Mouse (Mus musculus): Measurements from ENCODE around the gene D2hgdh. TPM values are rescaled to one million over a fixed set of nuclear protein-coding genes. Genes with fewer than 3 reads are reported as not detected.
A peak's percentile ranks its signal among the peaks of the same experiment; 100 is the strongest.

The D2hgdh gene
- polyA plus RNA-seq, 1 experiment = 6.6 TPM

- Histone ChIP-seq H3K79me2 (ENCODE audit: control insufficient read depth, insufficient read depth) (peaks cover 78% of the 10 kb centered on the region), H3K36me3 (ENCODE audit: control insufficient read depth, insufficient read depth) (peaks cover 45% of the 10 kb centered on the region), H3ac (ENCODE audit: control insufficient read depth, insufficient read length, low read depth) (peak overlapping the region; percentile 85), H3K27me3 (ENCODE audit: control insufficient read depth, insufficient read depth, insufficient read length) (no peaks in the 10 kb centered on the region), H3K79me3 (ENCODE audit: low read depth) (peaks cover 42% of the 10 kb centered on the region), H3K4me3 (ENCODE audit: insufficient read depth, poor library complexity, severe bottlenecking) (peak overlapping the region; percentile 63)
- no peak for TF ChIP-seq FOSL1 (IDR thresholded peaks at IDR 0.05; ENCODE audit: insufficient read depth, low read length, poor library complexity, severe bottlenecking)
- TF ChIP-seq MYOG (IDR thresholded peaks at IDR 0.05; ENCODE audit: control insufficient read depth, extremely low read depth, insufficient read length) = no peak
- TF ChIP-seq CEBPB (IDR thresholded peaks at IDR 0.05; ENCODE audit: low read depth) = no peak
- no peak for TF ChIP-seq CTCF (IDR thresholded peaks at IDR 0.05; ENCODE audit: control insufficient read depth, insufficient read depth, insufficient read length)
- no peak for TF ChIP-seq MYOD1 (IDR thresholded peaks at IDR 0.05; ENCODE audit: control insufficient read depth, insufficient read length, low read depth)
- no peak for TF ChIP-seq MAX (IDR thresholded peaks at IDR 0.05)
- TF ChIP-seq USF1 (IDR thresholded peaks at IDR 0.05; ENCODE audit: low read depth) = no peak
Observed at GRCm38 (mm10) chr1:93800670-93801503, 23.8 kb upstream of the D2hgdh start.

- H3K79me2 ChIP-seq (ENCODE audit: control insufficient read depth, insufficient read depth) = peaks cover 78% of the 10 kb centered on the region
- peaks cover 42% of the 10 kb centered on the region for H3K79me3 ChIP-seq (ENCODE audit: low read depth)
- peaks cover 45% of the 10 kb centered on the region for H3K36me3 ChIP-seq (ENCODE audit: control insufficient read depth, insufficient read depth)
- H3K27me3 ChIP-seq (ENCODE audit: control insufficient read depth, insufficient read depth, insufficient read length) = no peaks in the 10 kb centered on the region
- TF ChIP-seq MYOD1 (IDR thresholded peaks at IDR 0.05; ENCODE audit: control insufficient read depth, insufficient read length, low read depth) (no peak), MAX (IDR thresholded peaks at IDR 0.05) (peak; percentile 94), CTCF (IDR thresholded peaks at IDR 0.05; ENCODE audit: control insufficient read depth, insufficient read depth, insufficient read length) (no peak), CEBPB (IDR thresholded peaks at IDR 0.05; ENCODE audit: low read depth) (peak; percentile 35), FOSL1 (IDR thresholded peaks at IDR 0.05; ENCODE audit: insufficient read depth, low read length, poor library complexity, severe bottlenecking) (no peak), USF1 (IDR thresholded peaks at IDR 0.05; ENCODE audit: low read depth) (peak; percentile 90), MYOG (IDR thresholded peaks at IDR 0.05; ENCODE audit: control insufficient read depth, extremely low read depth, insufficient read length) (no peak)
- H3ac ChIP-seq (ENCODE audit: control insufficient read depth, insufficient read length, low read depth) = peak within 1 kb of the TSS; percentile 85
- H3K4me3 ChIP-seq (ENCODE audit: insufficient read depth, poor library complexity, severe bottlenecking) = peak within 1 kb of the TSS; percentile 63
Observed at GRCm38 (mm10) chr1:93801741-93802238, 22.9 kb upstream of the D2hgdh start, which contains the start of gene Dtymk. Gene Dtymk (minus strand): TSS chr1:93801934.

GRCm38 (mm10) chr1:93802771-93803170 is 21.9 kb upstream of the D2hgdh start:
- H3K4me3 ChIP-seq (ENCODE audit: insufficient read depth, poor library complexity, severe bottlenecking) = no peak overlapping the region
- TF ChIP-seq MAX (IDR thresholded peaks at IDR 0.05) (no peak), MYOD1 (IDR thresholded peaks at IDR 0.05; ENCODE audit: control insufficient read depth, insufficient read length, low read depth) (no peak), CTCF (IDR thresholded peaks at IDR 0.05; ENCODE audit: control insufficient read depth, insufficient read depth, insufficient read length) (no peak), USF1 (IDR thresholded peaks at IDR 0.05; ENCODE audit: low read depth) (no peak), MYOG (IDR thresholded peaks at IDR 0.05; ENCODE audit: control insufficient read depth, extremely low read depth, insufficient read length) (no peak), CEBPB (IDR thresholded peaks at IDR 0.05; ENCODE audit: low read depth) (no peak), FOSL1 (IDR thresholded peaks at IDR 0.05; ENCODE audit: insufficient read depth, low read length, poor library complexity, severe bottlenecking) (no peak)
- H3K36me3 ChIP-seq (ENCODE audit: control insufficient read depth, insufficient read depth) = peaks cover 46% of the 10 kb centered on the region
- peaks cover 68% of the 10 kb centered on the region for H3K79me2 ChIP-seq (ENCODE audit: control insufficient read depth, insufficient read depth)
- peaks cover 40% of the 10 kb centered on the region for H3K79me3 ChIP-seq (ENCODE audit: low read depth)
- H3ac ChIP-seq (ENCODE audit: control insufficient read depth, insufficient read length, low read depth) = no peak overlapping the region
- no peaks in the 10 kb centered on the region for H3K27me3 ChIP-seq (ENCODE audit: control insufficient read depth, insufficient read depth, insufficient read length)

- TF ChIP-seq CTCF (IDR thresholded peaks at IDR 0.05; ENCODE audit: control insufficient read depth, insufficient read depth, insufficient read length) = peak; percentile 98
- no peak for TF ChIP-seq MYOG (IDR thresholded peaks at IDR 0.05; ENCODE audit: control insufficient read depth, extremely low read depth, insufficient read length)
- TF ChIP-seq MAX (IDR thresholded peaks at IDR 0.05) = peak; percentile 83
- H3K27me3 ChIP-seq (ENCODE audit: control insufficient read depth, insufficient read depth, insufficient read length) = no peaks in the 10 kb centered on the region
- peaks cover 46% of the 10 kb centered on the region for H3K36me3 ChIP-seq (ENCODE audit: control insufficient read depth, insufficient read depth)
- H3ac ChIP-seq (ENCODE audit: control insufficient read depth, insufficient read length, low read depth) = peak within 1 kb of the TSS; percentile 79
- peaks cover 57% of the 10 kb centered on the region for H3K79me2 ChIP-seq (ENCODE audit: control insufficient read depth, insufficient read depth)
- peaks cover 34% of the 10 kb centered on the region for H3K79me3 ChIP-seq (ENCODE audit: low read depth)
- H3K4me3 ChIP-seq (ENCODE audit: insufficient read depth, poor library complexity, severe bottlenecking) = peak within 1 kb of the TSS; percentile 46
Observed at GRCm38 (mm10) chr1:93803556-93804507, 20.9 kb upstream of the D2hgdh start, which contains the start of gene Ing5. Gene Ing5 (plus strand): TSS chr1:93803965.

DNA sequence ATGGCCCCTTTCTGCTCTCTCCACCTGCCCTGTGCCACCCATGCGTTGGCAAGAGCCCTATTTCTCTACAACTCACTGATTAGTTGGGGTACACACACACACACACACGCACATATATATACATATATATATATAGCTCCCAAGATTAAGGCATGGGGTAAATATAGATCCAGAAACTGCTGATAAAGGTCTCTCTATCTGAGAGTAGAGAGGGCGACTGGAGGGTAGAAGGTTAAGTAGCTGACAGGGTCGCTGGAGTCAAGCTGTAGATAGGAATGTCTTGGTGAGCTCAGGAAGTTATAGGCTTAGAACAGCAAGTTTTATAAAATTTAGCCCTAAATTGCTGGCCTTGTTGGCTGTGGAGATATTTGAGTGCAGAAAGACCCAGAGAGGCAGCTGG is 19.9 kb upstream of the D2hgdh start:
- peaks cover 47% of the 10 kb centered on the region for H3K79me2 ChIP-seq (ENCODE audit: control insufficient read depth, insufficient read depth)
- peaks cover 29% of the 10 kb centered on the region for H3K79me3 ChIP-seq (ENCODE audit: low read depth)
- TF ChIP-seq MAX (IDR thresholded peaks at IDR 0.05) (no peak), CEBPB (IDR thresholded peaks at IDR 0.05; ENCODE audit: low read depth) (no peak), FOSL1 (IDR thresholded peaks at IDR 0.05; ENCODE audit: insufficient read depth, low read length, poor library complexity, severe bottlenecking) (no peak), USF1 (IDR thresholded peaks at IDR 0.05; ENCODE audit: low read depth) (no peak), MYOG (IDR thresholded peaks at IDR 0.05; ENCODE audit: control insufficient read depth, extremely low read depth, insufficient read length) (no peak), CTCF (IDR thresholded peaks at IDR 0.05; ENCODE audit: control insufficient read depth, insufficient read depth, insufficient read length) (no peak), MYOD1 (IDR thresholded peaks at IDR 0.05; ENCODE audit: control insufficient read depth, insufficient read length, low read depth) (no peak)
- no peaks in the 10 kb centered on the region for H3K27me3 ChIP-seq (ENCODE audit: control insufficient read depth, insufficient read depth, insufficient read length)
- no peak overlapping the region for H3K4me3 ChIP-seq (ENCODE audit: insufficient read depth, poor library complexity, severe bottlenecking)
- H3K36me3 ChIP-seq (ENCODE audit: control insufficient read depth, insufficient read depth) = peaks cover 46% of the 10 kb centered on the region
- no peak overlapping the region for H3ac ChIP-seq (ENCODE audit: control insufficient read depth, insufficient read length, low read depth)
